Mouse (Mus musculus) limb, embryonic 14.5 days (tissue): ENCODE measurements at regions not wholly inside any gene's neighbourhood (a gene's known extent, or its start where the extent isn't known, plus 50 kb on each side); places are given as distances from the start of the nearest gene placed in this dataset.

ENCODE experiments used
- ATAC-seq: fragments of 200-750 bp; cut with Nextera tagmentation; 2 replicates; pipeline ENCODE4 v1.8.0; 2017; ENCODE audit warnings: low read depth, moderate number of reproducible peaks, moderate TSS enrichment; ENCODE audit not compliant: low FRiP score
- DNase-seq: peaks from one replicate; pipeline ENCODE4 v3.0.0-alpha.2; 2015; ENCODE audit warnings: low spot score
- H3K27ac ChIP-seq: fragments of 300-500 bp; sonication (generic); replicated peaks from 2 replicates; pipeline ENCODE4 v1.5.1; 2014; ENCODE audit warnings: low read depth, mild to moderate bottlenecking, low read length, moderate library complexity, mixed read lengths
- H3K27me3 ChIP-seq: fragments of 300-500 bp; sonication (generic); 2 replicates; pipeline ENCODE4 v1.6.1; 2014; ENCODE audit warnings: low read length, mixed read lengths; ENCODE audit not compliant: control insufficient read depth, insufficient read depth
- H3K36me3 ChIP-seq: fragments of 300-500 bp; sonication (generic); 2 replicates; pipeline ENCODE4 v1.6.1; 2014; ENCODE audit warnings: mild to moderate bottlenecking, low read length, moderate library complexity, mixed read lengths; ENCODE audit not compliant: control insufficient read depth, insufficient read depth
- H3K4me1 ChIP-seq: fragments of 300-500 bp; sonication (generic); 2 replicates; pipeline ENCODE4 v1.6.1; 2014; ENCODE audit warnings: antibody characterized with exemption, low read length, mixed read lengths; ENCODE audit not compliant: control insufficient read depth, insufficient read depth
- H3K4me2 ChIP-seq: fragments of 300-500 bp; sonication (generic); replicated peaks from 2 replicates; pipeline ENCODE4 v1.6.1; 2014; ENCODE audit warnings: low read depth, mild to moderate bottlenecking, low read length, moderate library complexity; ENCODE audit not compliant: severe bottlenecking
- H3K4me3 ChIP-seq: fragments of 300-500 bp; sonication (generic); replicated peaks from 2 replicates; pipeline ENCODE4 v1.5.1; 2014; ENCODE audit warnings: low read length
- H3K9ac ChIP-seq: fragments of 300-500 bp; sonication (generic); 2 replicates; pipeline ENCODE4 v1.6.1; 2014; ENCODE audit warnings: mild to moderate bottlenecking, low read depth, low read length, moderate library complexity; ENCODE audit not compliant: severe bottlenecking
- H3K9me3 ChIP-seq: fragments of 300-500 bp; sonication (generic); 2 replicates; pipeline ENCODE4 v1.6.1; 2016; ENCODE audit warnings: low read length; ENCODE audit not compliant: control insufficient read depth
- POLR2A ChIP-seq: fragments of 200-500 bp; IDR thresholded peaks from 2 replicates; pipeline ENCODE4 v1.8.0; 2012; ENCODE audit warnings: inconsistent platforms, mild to moderate bottlenecking, moderate library complexity, borderline replicate concordance; ENCODE audit not compliant: insufficient read depth, insufficient read length; ENCODE audit errors: extremely low read depth
- WGBS: fragments of 180-500 bp; shearing (Covaris S2); extraction: QIAGEN DNeasy Blood & Tissue Kit; methylation state at CpG from one replicate; pipeline ENCODE4 v1.1.7; 2014; 5-methylcytosine and 5-hydroxymethylcytosine counted together

DNA sequence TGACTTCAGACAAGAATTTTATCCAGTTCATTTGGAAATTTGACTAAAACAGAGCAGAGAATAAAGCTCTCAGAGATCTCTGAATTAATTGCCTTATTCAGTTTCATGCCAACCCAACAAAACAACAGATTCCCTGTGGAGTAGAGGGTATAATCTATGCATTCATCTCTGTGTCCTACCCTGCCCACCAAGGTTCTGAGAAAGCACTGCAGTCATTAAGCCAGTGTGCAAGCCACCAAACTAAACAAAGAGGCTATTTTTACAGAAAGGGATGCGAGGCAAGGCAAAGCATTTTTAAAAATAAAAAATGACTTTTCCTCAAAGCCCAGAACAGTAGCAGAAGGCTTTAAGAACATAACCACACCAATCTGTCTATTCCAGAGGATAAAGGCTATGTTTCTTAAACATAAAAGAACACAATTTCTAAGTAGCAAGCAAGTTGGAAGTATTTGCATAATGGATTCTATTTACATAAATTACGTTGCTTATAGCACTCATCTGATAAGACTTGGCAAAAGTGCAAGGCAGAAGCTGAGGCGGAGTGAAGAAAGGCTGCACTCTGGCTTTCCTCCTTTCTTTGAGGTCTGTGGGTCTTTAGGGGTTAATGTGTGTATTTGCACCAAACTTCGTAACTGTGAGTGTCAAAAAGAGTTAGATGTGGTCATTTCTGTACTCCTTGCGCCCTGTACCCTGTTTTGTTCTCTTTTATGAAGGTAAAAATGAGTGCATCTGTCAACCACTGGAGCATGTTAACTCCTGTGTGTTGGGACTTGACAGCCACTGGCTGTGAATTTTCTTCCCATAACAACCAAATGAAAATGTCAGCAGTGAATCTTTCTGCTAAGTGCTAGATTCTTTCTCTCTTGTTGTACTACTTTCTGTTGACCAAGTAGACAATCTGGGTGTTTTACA lies 430.6 kb upstream of the Igfbp7 start:
- TF ChIP-seq POLR2A: no peak
- no peak for DNase-seq

GRCm38 (mm10) chr5:77827971-77828370 lies 420.1 kb upstream of the Igfbp7 start:
- Histone ChIP-seq H3K4me2 (no peak overlapping the region), H3K27me3 (no peaks in the 10 kb centered on the region), H3K9me3 (0 out of 2 replicates have a peak, but pooled peaks cover 2% of the 10 kb centered on the region), H3K27ac (no peak overlapping the region), H3K9ac (no peak overlapping the region), H3K4me3 (no peak overlapping the region), H3K4me1 (no peaks in the 10 kb centered on the region), H3K36me3 (no peaks in the 10 kb centered on the region)
- ATAC-seq (no peak), DNase-seq (no peak)
- no peak for TF ChIP-seq POLR2A
- WGBS: 84% methylated on average over 2 of the region's 2 CpGs

More for the DNA sequence above, 430.6 kb upstream of the Igfbp7 start:
- H3K27ac ChIP-seq: no peak overlapping the region
- H3K4me2 ChIP-seq: no peak overlapping the region
- no peaks in the 10 kb centered on the region for H3K9me3 ChIP-seq
- H3K27me3 ChIP-seq: no peaks in the 10 kb centered on the region
- 66% methylated on average over 5 of the region's 5 CpGs for WGBS
- H3K4me1 ChIP-seq: no peaks in the 10 kb centered on the region
- no peak overlapping the region for H3K9ac ChIP-seq
- ATAC-seq: no peak
- no peaks in the 10 kb centered on the region for H3K36me3 ChIP-seq
- H3K4me3 ChIP-seq: no peak overlapping the region

DNA sequence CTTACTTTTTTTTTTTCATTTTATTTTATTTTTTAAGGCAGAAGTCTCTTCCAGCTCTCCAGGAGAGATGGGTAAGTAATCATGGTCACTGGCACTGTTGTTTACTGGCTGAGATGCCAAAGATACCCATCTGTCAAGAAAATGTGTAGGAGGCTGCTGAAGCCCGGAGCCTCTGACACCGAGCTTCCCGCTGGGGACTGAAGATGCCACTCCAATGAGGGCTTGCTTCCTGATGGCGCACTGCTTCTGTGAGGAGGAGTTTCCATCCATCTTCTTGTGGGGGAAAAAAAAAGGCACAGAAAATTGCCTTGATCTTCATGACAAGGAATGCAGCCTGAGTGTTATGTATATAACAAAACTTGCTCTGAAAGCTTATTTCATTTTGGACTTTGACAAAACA lies 418.2 kb upstream of the Igfbp7 start:
- 94% methylated on average over 4 of the region's 4 CpGs for WGBS
- no peak for DNase-seq
- ATAC-seq: no peak

GRCm38 (mm10) chr5:77816759-77817280 lies 409.0 kb upstream of the Igfbp7 start:
- no peak overlapping the region for H3K27ac ChIP-seq
- no peaks in the 10 kb centered on the region for H3K9me3 ChIP-seq
- DNase-seq (no peak), ATAC-seq (no peak)
- no peaks in the 10 kb centered on the region for H3K4me1 ChIP-seq
- H3K4me2 ChIP-seq: no peak overlapping the region
- no peaks in the 10 kb centered on the region for H3K36me3 ChIP-seq
- H3K4me3 ChIP-seq: no peak overlapping the region
- H3K27me3 ChIP-seq: no peaks in the 10 kb centered on the region
- WGBS: 57% methylated on average over 7 of the region's 7 CpGs
- H3K9ac ChIP-seq: no peak overlapping the region
- TF ChIP-seq POLR2A: no peak

More for the DNA sequence above, 418.2 kb upstream of the Igfbp7 start:
- Histone ChIP-seq H3K27me3 (no peaks in the 10 kb centered on the region), H3K4me3 (no peak overlapping the region), H3K4me2 (no peak overlapping the region), H3K4me1 (no peaks in the 10 kb centered on the region), H3K9me3 (0 out of 2 replicates have a peak, but pooled peaks cover 2% of the 10 kb centered on the region), H3K36me3 (no peaks in the 10 kb centered on the region), H3K9ac (no peak overlapping the region), H3K27ac (no peak overlapping the region)
- TF ChIP-seq POLR2A: no peak

GRCm38 (mm10) chr5:77809844-77810243 lies 402.0 kb upstream of the Igfbp7 start:
- ATAC-seq (no peak), DNase-seq (no peak)
- H3K9ac ChIP-seq: no peak overlapping the region
- TF ChIP-seq POLR2A: no peak
- H3K36me3 ChIP-seq: no peaks in the 10 kb centered on the region
- H3K4me3 ChIP-seq: no peak overlapping the region
- no peaks in the 10 kb centered on the region for H3K27me3 ChIP-seq
- no peaks in the 10 kb centered on the region for H3K4me1 ChIP-seq
- WGBS: 82% methylated on average over 6 of the region's 6 CpGs
- H3K4me2 ChIP-seq: no peak overlapping the region
- H3K9me3 ChIP-seq: no peaks in the 10 kb centered on the region
- no peak overlapping the region for H3K27ac ChIP-seq
